Mouse (Mus musculus) liver, postnatal 0 days (tissue): ENCODE data around the gene Pcna.
"Not testable (repeated sequence)": the region's sequence is repeated elsewhere in the genome, so short reads cannot be mapped to it uniquely, and the experiment has no call there.

ENCODE experiments used
- CTCF ChIP-seq: sonication (generic); IDR thresholded peaks from 2 replicates; pipeline ENCODE4 v1.5.1; 2016; ENCODE audit warnings: antibody characterized with exemption, low read depth
- EP300 ChIP-seq: IDR thresholded peaks from 2 replicates; pipeline ENCODE4 v1.6.1; 2016; ENCODE audit warnings: antibody characterized with exemption, low read depth, mild to moderate bottlenecking

DNA sequence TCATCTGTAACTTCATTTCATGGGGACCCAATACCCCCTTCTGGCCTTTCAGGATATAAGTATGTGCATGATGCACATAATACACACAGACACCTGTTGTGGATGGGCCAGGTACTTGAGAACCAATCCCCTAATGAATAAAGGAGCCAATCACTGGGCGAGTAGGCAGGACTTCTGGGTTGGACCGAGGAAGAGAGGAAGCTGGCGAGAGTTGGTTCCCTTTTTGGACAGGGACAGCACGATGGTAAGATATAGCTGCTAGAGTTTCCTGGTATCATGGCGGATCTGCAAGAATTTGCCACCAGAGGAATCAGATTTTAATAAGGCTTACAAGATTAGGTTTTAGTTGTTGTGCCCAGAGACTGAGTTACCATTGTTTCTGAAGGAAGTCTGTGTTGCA lies 32.6 kb upstream of the Pcna start:
- TF ChIP-seq CTCF, EP300: not testable (repeated sequence)
